Mouse (Mus musculus): ENCODE measurements around the gene Kcnj6.

GRCm38 (mm10) chr16:94721549-94722006 is 275.9 kb downstream of the Kcnj6 start:
- TF ChIP-seq POLR2A (IDR thresholded peaks at IDR 0.05; ENCODE audit: borderline replicate concordance, control insufficient read depth, low read depth, low read length) (no peak), CTCF (IDR thresholded peaks at IDR 0.05; ENCODE audit: control insufficient read depth, insufficient read depth, low read length) (no peak)
